Mouse (Mus musculus): ENCODE results near the gene Nrxn3. TPM values are rescaled to one million over a fixed set of nuclear protein-coding genes. Genes with fewer than 3 reads are reported as not detected.

The Nrxn3 gene
- polyA plus RNA-seq, 1 experiment from 2014 or later: 96.9 TPM

GRCm38 (mm10) chr12:88793314-88793713, 70.6 kb downstream of the Nrxn3 start:
- ATAC-seq (ENCODE audit: low FRiP score) (no peak), DNase-seq (ENCODE audit: low spot score) (no peak)
- Histone ChIP-seq H3K4me1 (replicated peaks; ENCODE audit: control insufficient read depth, insufficient read depth, low read length) (no peaks in the 10 kb centered on the region), H3K4me2 (replicated peaks) (no peak overlapping the region), H3K4me3 (replicated peaks; ENCODE audit: low read length) (no peak overlapping the region), H3K9ac (no peak overlapping the region), H3K27me3 (ENCODE audit: control insufficient read depth, insufficient read depth, low read length) (no peaks in the 10 kb centered on the region), H3K9me3 (ENCODE audit: control insufficient read depth, low read length) (no peaks in the 10 kb centered on the region), H3K36me3 (replicated peaks; ENCODE audit: control insufficient read depth, insufficient read depth) (0 out of 2 replicates have a peak, but pooled peaks cover 5% of the 10 kb centered on the region), H3K27ac (no peak overlapping the region)
- 73% methylated on average over 1 of the region's 1 CpGs for WGBS

DNA sequence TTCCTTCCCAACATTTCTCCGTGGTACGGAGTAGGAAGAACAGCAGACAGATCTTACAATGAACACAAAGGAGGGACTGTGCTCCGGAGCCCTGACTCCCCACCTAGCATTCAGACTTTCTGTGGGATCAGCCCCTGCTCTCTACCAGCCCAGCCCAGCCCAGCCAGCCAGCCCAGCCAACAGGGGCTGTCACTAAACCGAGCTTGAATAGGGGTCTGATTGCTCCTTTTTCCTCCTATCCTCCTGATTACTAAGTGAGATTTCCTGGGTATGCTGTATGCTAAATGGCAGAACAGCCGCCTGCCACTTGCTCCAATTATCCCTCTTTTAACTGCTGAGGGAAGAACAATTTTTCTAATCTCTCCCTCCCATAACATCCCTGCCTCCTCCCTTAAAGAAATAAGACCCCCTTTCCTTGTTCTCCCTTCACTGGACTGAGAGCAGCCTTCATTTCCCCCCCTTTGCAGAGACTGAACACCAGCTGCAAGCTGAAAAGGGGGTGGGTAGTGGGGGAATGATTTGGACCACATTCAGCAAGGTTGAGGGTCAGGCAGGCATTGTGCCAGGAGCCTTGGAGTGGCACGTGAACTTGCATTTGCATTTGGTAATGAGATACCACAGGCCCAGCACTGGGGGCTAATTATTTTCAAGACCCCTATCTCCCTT, 78.4 kb downstream of the Nrxn3 start:
- DNase-seq (ENCODE audit: low spot score) (peak; percentile 83), ATAC-seq (ENCODE audit: low FRiP score) (peak; percentile 93)
- peaks cover 23% of the 10 kb centered on the region for H3K4me1 ChIP-seq (replicated peaks; ENCODE audit: control insufficient read depth, insufficient read depth, low read length)
- 3% methylated on average over 6 of the region's 6 CpGs for WGBS
- H3K4me2 ChIP-seq (replicated peaks): 0 out of 2 replicates have a peak overlapping the region, but pooled peaks have one; percentile 6
- H3K9ac ChIP-seq: no peak overlapping the region
- no peaks in the 10 kb centered on the region for H3K36me3 ChIP-seq (replicated peaks; ENCODE audit: control insufficient read depth, insufficient read depth)
- H3K27ac ChIP-seq: peak overlapping the region; percentile 64
- no peak overlapping the region for H3K4me3 ChIP-seq (replicated peaks; ENCODE audit: low read length)
- H3K9me3 ChIP-seq (ENCODE audit: control insufficient read depth, low read length): no peaks in the 10 kb centered on the region
- H3K27me3 ChIP-seq (ENCODE audit: control insufficient read depth, insufficient read depth, low read length): no peaks in the 10 kb centered on the region

GRCm38 (mm10) chr12:88801656-88802007, 79.0 kb downstream of the Nrxn3 start:
- H3K4me2 ChIP-seq (replicated peaks): no peak overlapping the region
- H3K36me3 ChIP-seq (replicated peaks; ENCODE audit: control insufficient read depth, insufficient read depth): no peaks in the 10 kb centered on the region
- H3K4me3 ChIP-seq (replicated peaks; ENCODE audit: low read length): no peak overlapping the region
- H3K27ac ChIP-seq: peak overlapping the region; percentile 64
- H3K9ac ChIP-seq: no peak overlapping the region
- no peaks in the 10 kb centered on the region for H3K27me3 ChIP-seq (ENCODE audit: control insufficient read depth, insufficient read depth, low read length)
- DNase-seq (ENCODE audit: low spot score): no peak
- peaks cover 23% of the 10 kb centered on the region for H3K4me1 ChIP-seq (replicated peaks; ENCODE audit: control insufficient read depth, insufficient read depth, low read length)
- 17% methylated on average over 1 of the region's 1 CpGs for WGBS
- no peaks in the 10 kb centered on the region for H3K9me3 ChIP-seq (ENCODE audit: control insufficient read depth, low read length)
- no peak for ATAC-seq (ENCODE audit: low FRiP score)

GRCm38 (mm10) chr12:88808947-88809346, 86.3 kb downstream of the Nrxn3 start:
- Histone ChIP-seq H3K27ac (no peak overlapping the region), H3K27me3 (ENCODE audit: control insufficient read depth, insufficient read depth, low read length) (no peaks in the 10 kb centered on the region), H3K4me2 (replicated peaks) (no peak overlapping the region), H3K4me1 (replicated peaks; ENCODE audit: control insufficient read depth, insufficient read depth, low read length) (0 out of 2 replicates have a peak, but pooled peaks cover 4% of the 10 kb centered on the region), H3K9me3 (ENCODE audit: control insufficient read depth, low read length) (no peaks in the 10 kb centered on the region), H3K9ac (no peak overlapping the region), H3K36me3 (replicated peaks; ENCODE audit: control insufficient read depth, insufficient read depth) (no peaks in the 10 kb centered on the region), H3K4me3 (replicated peaks; ENCODE audit: low read length) (no peak overlapping the region)
- WGBS: 93% methylated on average over 1 of the region's 1 CpGs
- no peak for ATAC-seq (ENCODE audit: low FRiP score)
- no peak for DNase-seq (ENCODE audit: low spot score)

- H3K4me3 ChIP-seq (replicated peaks; ENCODE audit: low read length): no peak overlapping the region
- H3K27ac ChIP-seq: no peak overlapping the region
- WGBS: 53% methylated on average over 5 of the region's 5 CpGs
- no peak overlapping the region for H3K9ac ChIP-seq
- H3K36me3 ChIP-seq (replicated peaks; ENCODE audit: control insufficient read depth, insufficient read depth): no peaks in the 10 kb centered on the region
- ATAC-seq (ENCODE audit: low FRiP score) (no peak), DNase-seq (ENCODE audit: low spot score) (no peak)
- no peaks in the 10 kb centered on the region for H3K9me3 ChIP-seq (ENCODE audit: control insufficient read depth, low read length)
- H3K27me3 ChIP-seq (ENCODE audit: control insufficient read depth, insufficient read depth, low read length): no peaks in the 10 kb centered on the region
- H3K4me1 ChIP-seq (replicated peaks; ENCODE audit: control insufficient read depth, insufficient read depth, low read length): 0 out of 2 replicates have a peak, but pooled peaks cover 4% of the 10 kb centered on the region
- H3K4me2 ChIP-seq (replicated peaks): no peak overlapping the region
Observed at GRCm38 (mm10) chr12:88812173-88812572, 89.5 kb downstream of the Nrxn3 start.

- WGBS: 65% methylated on average over 5 of the region's 5 CpGs
- ATAC-seq (ENCODE audit: low FRiP score): no peak
Observed at GRCm38 (mm10) chr12:88816865-88817264, 94.2 kb downstream of the Nrxn3 start.

DNA sequence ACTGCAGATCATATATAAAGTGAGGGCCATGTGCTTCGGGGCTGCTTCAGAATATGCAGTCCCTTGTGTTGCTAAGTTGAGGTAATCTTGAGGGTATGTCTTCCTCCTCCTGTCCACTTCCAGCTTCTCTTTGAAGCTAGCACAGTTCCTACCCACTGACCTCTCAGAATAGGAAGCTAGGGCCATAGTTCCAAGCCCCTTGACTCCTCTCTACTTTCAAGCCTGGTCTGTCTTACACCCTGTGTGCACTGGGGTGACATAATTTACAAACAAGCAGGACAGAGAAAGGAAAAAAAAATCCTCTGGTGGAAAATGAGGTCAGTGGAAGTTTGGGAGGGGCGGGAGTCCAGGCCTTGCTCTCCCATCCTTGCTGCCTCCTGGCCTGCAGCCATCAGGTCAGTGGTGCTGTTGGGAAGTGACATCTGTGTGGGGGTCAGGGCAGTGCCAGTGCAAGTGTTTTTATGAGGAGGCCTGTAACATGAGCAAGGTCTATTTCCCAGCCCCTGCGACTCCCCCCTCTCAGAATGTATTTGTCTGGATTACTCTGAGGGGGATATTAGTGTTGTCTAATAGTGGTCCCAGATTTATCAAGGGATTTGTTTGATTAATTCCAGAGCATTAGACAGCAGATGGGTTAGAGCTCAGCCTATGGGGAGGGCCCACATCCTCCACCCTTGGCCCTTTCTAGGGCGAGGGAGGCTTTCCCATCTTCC, 96.1 kb downstream of the Nrxn3 start:
- no peak overlapping the region for H3K4me3 ChIP-seq (replicated peaks; ENCODE audit: low read length)
- WGBS: 61% methylated on average over 4 of the region's 4 CpGs
- H3K27ac ChIP-seq: no peak overlapping the region
- no peak overlapping the region for H3K9ac ChIP-seq
- H3K27me3 ChIP-seq (ENCODE audit: control insufficient read depth, insufficient read depth, low read length): no peaks in the 10 kb centered on the region
- peaks cover 9% of the 10 kb centered on the region for H3K4me1 ChIP-seq (replicated peaks; ENCODE audit: control insufficient read depth, insufficient read depth, low read length)
- ATAC-seq (ENCODE audit: low FRiP score): no peak
- no peak overlapping the region for H3K4me2 ChIP-seq (replicated peaks)
- DNase-seq (ENCODE audit: low spot score): no peak
- no peaks in the 10 kb centered on the region for H3K9me3 ChIP-seq (ENCODE audit: control insufficient read depth, low read length)
- no peaks in the 10 kb centered on the region for H3K36me3 ChIP-seq (replicated peaks; ENCODE audit: control insufficient read depth, insufficient read depth)

More at GRCm38 (mm10) chr12:88816865-88817264, 94.2 kb downstream of the Nrxn3 start:
- Histone ChIP-seq H3K9ac (no peak overlapping the region), H3K9me3 (ENCODE audit: control insufficient read depth, low read length) (no peaks in the 10 kb centered on the region), H3K4me2 (replicated peaks) (no peak overlapping the region), H3K27ac (no peak overlapping the region), H3K4me3 (replicated peaks; ENCODE audit: low read length) (no peak overlapping the region), H3K36me3 (replicated peaks; ENCODE audit: control insufficient read depth, insufficient read depth) (no peaks in the 10 kb centered on the region), H3K4me1 (replicated peaks; ENCODE audit: control insufficient read depth, insufficient read depth, low read length) (peaks cover 13% of the 10 kb centered on the region), H3K27me3 (ENCODE audit: control insufficient read depth, insufficient read depth, low read length) (no peaks in the 10 kb centered on the region)
- DNase-seq (ENCODE audit: low spot score): no peak

- no peak overlapping the region for H3K27ac ChIP-seq
- 69% methylated on average over 5 of the region's 5 CpGs for WGBS
- no peaks in the 10 kb centered on the region for H3K9me3 ChIP-seq (ENCODE audit: control insufficient read depth, low read length)
- DNase-seq (ENCODE audit: low spot score) (no peak), ATAC-seq (ENCODE audit: low FRiP score) (no peak)
- H3K36me3 ChIP-seq (replicated peaks; ENCODE audit: control insufficient read depth, insufficient read depth): no peaks in the 10 kb centered on the region
- no peak overlapping the region for H3K9ac ChIP-seq
- H3K4me2 ChIP-seq (replicated peaks): no peak overlapping the region
- peaks cover 9% of the 10 kb centered on the region for H3K4me1 ChIP-seq (replicated peaks; ENCODE audit: control insufficient read depth, insufficient read depth, low read length)
- H3K4me3 ChIP-seq (replicated peaks; ENCODE audit: low read length): no peak overlapping the region
- H3K27me3 ChIP-seq (ENCODE audit: control insufficient read depth, insufficient read depth, low read length): no peaks in the 10 kb centered on the region
Observed at GRCm38 (mm10) chr12:88819335-88819709, 96.6 kb downstream of the Nrxn3 start.

- no peaks in the 10 kb centered on the region for H3K27me3 ChIP-seq (ENCODE audit: control insufficient read depth, insufficient read depth, low read length)
- peaks cover 9% of the 10 kb centered on the region for H3K4me1 ChIP-seq (replicated peaks; ENCODE audit: control insufficient read depth, insufficient read depth, low read length)
- H3K4me2 ChIP-seq (replicated peaks): no peak overlapping the region
- 21% methylated on average over 3 of the region's 3 CpGs for WGBS
- H3K4me3 ChIP-seq (replicated peaks; ENCODE audit: low read length): no peak overlapping the region
- H3K36me3 ChIP-seq (replicated peaks; ENCODE audit: control insufficient read depth, insufficient read depth): no peaks in the 10 kb centered on the region
- DNase-seq (ENCODE audit: low spot score) (no peak), ATAC-seq (ENCODE audit: low FRiP score) (no peak)
- H3K9ac ChIP-seq: no peak overlapping the region
- no peak overlapping the region for H3K27ac ChIP-seq
- H3K9me3 ChIP-seq (ENCODE audit: control insufficient read depth, low read length): no peaks in the 10 kb centered on the region
Observed at GRCm38 (mm10) chr12:88820131-88820530, 97.5 kb downstream of the Nrxn3 start.

Data from hindbrain, embryonic 14.5 days (tissue).